Mouse (Mus musculus) heart, embryonic 15.5 days (tissue): ENCODE results near the gene Pbxip1. TPM values are rescaled to one million over a fixed set of nuclear protein-coding genes. Genes with fewer than 3 reads are reported as not detected.

ENCODE experiments used
- ATAC-seq: fragments of 200-750 bp; cut with Nextera tagmentation; replicated peaks from 2 replicates; pipeline ENCODE4 v1.8.0; 2017; ENCODE audit warnings: low read depth, moderate TSS enrichment; ENCODE audit not compliant: insufficient number of reproducible peaks, insufficient read depth, low FRiP score
- H3K27ac ChIP-seq: fragments of 300-500 bp; sonication (generic); 2 replicates; pipeline ENCODE4 v1.5.1; 2015; ENCODE audit warnings: mild to moderate bottlenecking, inconsistent platforms
- H3K27me3 ChIP-seq: fragments of 300-500 bp; sonication (generic); 2 replicates; pipeline ENCODE4 v1.6.1; 2015; ENCODE audit warnings: inconsistent platforms
- H3K36me3 ChIP-seq: fragments of 300-500 bp; sonication (generic); 2 replicates; pipeline ENCODE4 v1.6.1; 2015; ENCODE audit warnings: mild to moderate bottlenecking, inconsistent platforms
- H3K4me1 ChIP-seq: fragments of 300-500 bp; sonication (generic); replicated peaks from 2 replicates; pipeline ENCODE4 v1.6.1; 2015; ENCODE audit warnings: inconsistent platforms
- H3K4me2 ChIP-seq: fragments of 300-500 bp; sonication (generic); 2 replicates; pipeline ENCODE4 v1.6.1; 2015; ENCODE audit warnings: inconsistent platforms, mild to moderate bottlenecking, moderate library complexity
- H3K4me3 ChIP-seq: fragments of 300-500 bp; sonication (generic); 2 replicates; pipeline ENCODE4 v1.5.1; 2015; ENCODE audit warnings: mild to moderate bottlenecking, inconsistent platforms
- H3K9ac ChIP-seq: fragments of 300-500 bp; sonication (generic); 2 replicates; pipeline ENCODE4 v1.6.1; 2015; ENCODE audit warnings: mild to moderate bottlenecking, inconsistent platforms
- H3K9me3 ChIP-seq: fragments of 300-500 bp; sonication (generic); replicated peaks from 2 replicates; pipeline ENCODE4 v1.6.1; 2016; ENCODE audit warnings: inconsistent platforms
- WGBS: fragments of 180-500 bp; shearing (Covaris S2); methylation state at CpG from one replicate; pipeline ENCODE4 v1.1.7; 2015; ENCODE audit warnings: mixed read lengths; 5-methylcytosine and 5-hydroxymethylcytosine counted together
- polyA plus RNA-seq: library from polyadenylated mRNA; unstranded; fragments of >200 nt; fragmentation: Nextera tagmentation; extraction: Ambion mirVana; gene quantifications from 2 replicates; pipeline ENCODE4 v1.2.1, GENCODE M21; 2015

Gene Pbxip1
- polyA plus RNA-seq, 1 experiment from 2014 or later = 64.7 TPM

DNA sequence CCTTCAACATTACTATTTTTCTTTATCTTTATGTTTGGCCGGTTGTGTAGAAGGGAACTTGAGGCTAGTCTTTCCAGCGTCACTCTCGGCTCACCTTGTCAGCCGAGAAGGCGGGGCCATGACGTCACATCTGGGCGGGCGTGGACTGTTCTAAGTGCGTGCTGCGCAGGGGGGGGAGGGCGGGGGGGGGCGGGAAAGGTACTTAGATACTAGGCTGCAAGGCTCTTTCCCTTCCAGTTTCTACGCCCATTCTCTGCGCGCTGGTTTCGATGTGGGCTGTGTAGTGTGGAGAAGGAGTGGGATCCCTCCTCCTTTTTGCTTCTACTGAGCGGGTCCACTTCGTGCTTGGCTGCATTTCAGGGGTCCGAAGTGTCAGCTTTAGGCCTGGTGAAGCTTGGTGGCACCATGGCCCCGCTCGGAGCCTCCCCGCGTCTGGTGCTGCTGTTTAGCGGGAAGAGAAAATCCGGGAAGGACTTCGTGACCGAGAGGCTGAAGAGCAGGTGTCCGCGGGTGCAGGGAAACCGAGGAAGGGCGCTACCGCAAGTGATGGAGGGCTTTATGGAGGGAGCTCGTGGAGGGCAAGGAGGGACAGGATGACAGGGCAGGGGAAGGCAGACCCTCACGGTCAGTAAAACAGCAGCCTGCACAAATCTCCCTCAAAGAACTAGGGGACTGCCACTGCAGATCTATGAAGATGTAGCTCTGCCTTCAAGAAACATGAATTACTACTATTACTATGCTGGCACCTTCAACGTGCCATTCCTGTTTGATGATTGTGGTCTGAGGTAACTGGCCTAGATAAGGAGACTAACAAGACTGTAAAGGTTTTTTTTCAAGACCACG is 22.7 kb downstream of the Pbxip1 start:
- peak; percentile 85 for ATAC-seq
- 1% methylated on average over 34 of the region's 36 CpGs for WGBS

GRCm38 (mm10) chr3:89468268-89468667 is 31.8 kb downstream of the Pbxip1 start:
- Histone ChIP-seq H3K4me2 (no peak overlapping the region), H3K9me3 (no peaks in the 10 kb centered on the region), H3K36me3 (no peaks in the 10 kb centered on the region), H3K27me3 (no peaks in the 10 kb centered on the region), H3K4me1 (no peaks in the 10 kb centered on the region), H3K27ac (no peak overlapping the region), H3K9ac (no peak overlapping the region), H3K4me3 (no peak overlapping the region)
- no peak for ATAC-seq
- 45% methylated on average over 4 of the region's 4 CpGs for WGBS

More for the DNA sequence above, 22.7 kb downstream of the Pbxip1 start:
- Histone ChIP-seq H3K4me3 (peak overlapping the region; percentile 76), H3K4me2 (peak overlapping the region; percentile 89), H3K4me1 (peaks cover 23% of the 10 kb centered on the region), H3K9ac (peak overlapping the region; percentile 79), H3K36me3 (no peaks in the 10 kb centered on the region), H3K27me3 (no peaks in the 10 kb centered on the region), H3K9me3 (no peaks in the 10 kb centered on the region), H3K27ac (peak overlapping the region; percentile 86)

DNA sequence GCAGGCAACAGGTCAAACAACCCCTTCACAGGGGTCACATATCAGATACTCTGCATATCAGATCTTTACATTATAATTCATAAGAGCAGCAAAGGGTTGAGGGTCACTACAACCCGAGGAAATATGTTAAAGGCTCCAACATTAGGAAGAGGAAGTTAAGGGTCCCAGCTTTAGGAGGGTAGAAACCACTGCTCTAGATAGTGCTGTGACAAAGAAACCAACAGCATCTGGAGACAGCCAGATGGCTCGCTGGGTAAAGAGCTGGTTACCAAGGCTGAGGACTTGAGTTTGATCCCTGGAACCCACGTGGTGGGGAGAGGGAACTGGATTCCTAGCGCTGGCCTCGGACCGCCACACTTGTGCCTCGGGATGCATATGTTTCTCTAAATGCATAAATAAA is 35.8 kb downstream of the Pbxip1 start:
- WGBS = 72% methylated on average over 7 of the region's 7 CpGs
- Histone ChIP-seq H3K27me3 (no peaks in the 10 kb centered on the region), H3K4me2 (no peak overlapping the region), H3K36me3 (no peaks in the 10 kb centered on the region), H3K9me3 (no peaks in the 10 kb centered on the region), H3K27ac (no peak overlapping the region), H3K9ac (no peak overlapping the region), H3K4me3 (no peak overlapping the region), H3K4me1 (no peaks in the 10 kb centered on the region)
- ATAC-seq = no peak

DNA sequence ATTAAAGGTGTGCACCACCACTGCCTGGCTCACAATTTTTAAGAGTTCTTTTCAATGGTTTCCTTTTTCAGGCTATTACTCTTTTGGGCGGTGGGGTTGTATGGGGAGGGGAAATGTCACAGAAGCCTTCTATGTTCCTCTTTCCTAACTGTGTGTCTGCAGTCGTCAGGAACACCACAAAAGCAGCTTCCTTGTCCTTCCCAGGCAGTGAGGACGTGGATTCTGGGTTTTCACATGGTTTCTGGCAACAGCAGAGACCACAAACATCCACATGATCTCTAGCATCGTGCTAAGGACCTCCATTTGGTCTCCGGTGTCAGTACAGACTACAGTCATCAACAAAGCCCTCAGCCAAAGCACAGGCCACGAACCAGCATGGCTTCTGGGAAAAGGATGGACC is 37.3 kb downstream of the Pbxip1 start:
- Histone ChIP-seq H3K4me2 (no peak overlapping the region), H3K27me3 (no peaks in the 10 kb centered on the region), H3K9me3 (no peaks in the 10 kb centered on the region), H3K27ac (no peak overlapping the region), H3K36me3 (no peaks in the 10 kb centered on the region), H3K4me3 (no peak overlapping the region), H3K4me1 (no peaks in the 10 kb centered on the region), H3K9ac (no peak overlapping the region)
- 69% methylated on average over 6 of the region's 6 CpGs for WGBS
- no peak for ATAC-seq

DNA sequence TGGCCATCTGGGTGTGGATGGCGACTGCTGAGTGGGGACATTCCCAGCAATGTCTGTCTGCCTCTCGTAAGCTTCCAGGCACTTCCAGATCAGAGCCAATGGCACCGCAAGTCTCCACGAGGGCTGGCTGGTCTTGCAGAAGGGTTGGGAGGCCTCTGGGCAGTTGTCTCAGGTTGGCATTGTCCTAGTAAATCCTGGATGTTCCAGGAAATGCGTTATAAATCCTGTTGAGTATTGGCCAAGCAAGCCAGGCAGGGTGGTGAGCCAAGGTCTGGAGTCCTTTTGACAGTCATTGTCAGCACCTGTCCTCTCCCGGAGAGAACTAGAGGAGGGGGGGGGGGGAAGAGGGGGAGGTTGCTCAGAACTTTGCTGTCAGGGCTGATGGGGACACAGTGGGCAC is 42.5 kb downstream of the Pbxip1 start:
- Histone ChIP-seq H3K4me2 (no peak overlapping the region), H3K9me3 (no peaks in the 10 kb centered on the region)
- 62% methylated on average over 6 of the region's 6 CpGs for WGBS

GRCm38 (mm10) chr3:89481488-89481887 is 45.0 kb downstream of the Pbxip1 start:
- ATAC-seq = no peak

More for the DNA sequence above, 42.5 kb downstream of the Pbxip1 start:
- no peak for ATAC-seq
- Histone ChIP-seq H3K27me3 (no peaks in the 10 kb centered on the region), H3K9ac (no peak overlapping the region), H3K36me3 (no peaks in the 10 kb centered on the region), H3K4me1 (no peaks in the 10 kb centered on the region), H3K27ac (no peak overlapping the region), H3K4me3 (no peak overlapping the region)

DNA sequence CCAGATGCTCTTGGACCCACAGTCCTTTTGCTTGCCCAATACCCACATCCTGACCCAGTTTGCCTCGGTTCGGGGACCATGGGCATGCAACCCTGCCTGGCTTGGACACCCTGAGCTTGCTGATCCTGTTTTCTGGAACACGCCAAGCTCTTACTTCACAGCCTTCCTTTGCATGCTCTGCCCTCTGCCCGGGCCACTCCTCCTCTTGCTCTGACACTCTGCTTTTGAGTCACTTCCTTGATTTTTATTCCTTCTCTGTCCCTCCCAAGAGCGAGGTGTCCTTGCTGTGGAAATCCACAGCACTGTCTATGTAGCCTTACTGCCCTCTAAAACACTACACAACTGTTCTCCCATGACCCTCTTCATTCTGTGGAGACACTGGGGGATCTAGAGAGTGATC is 45.7 kb downstream of the Pbxip1 start:
- H3K27ac ChIP-seq = no peak overlapping the region
- peaks cover 9% of the 10 kb centered on the region; the same call in 1 of the 2 replicates for H3K4me1 ChIP-seq
- H3K9me3 ChIP-seq = no peaks in the 10 kb centered on the region
- WGBS = 86% methylated on average over 5 of the region's 5 CpGs
- no peaks in the 10 kb centered on the region for H3K36me3 ChIP-seq
- no peaks in the 10 kb centered on the region for H3K27me3 ChIP-seq
- no peak overlapping the region for H3K4me3 ChIP-seq
- no peak for ATAC-seq
- H3K9ac ChIP-seq = no peak overlapping the region
- H3K4me2 ChIP-seq = no peak overlapping the region

More at GRCm38 (mm10) chr3:89481488-89481887, 45.0 kb downstream of the Pbxip1 start:
- Histone ChIP-seq H3K27ac (no peak overlapping the region), H3K4me1 (peaks cover 5% of the 10 kb centered on the region; the same call in 1 of the 2 replicates), H3K36me3 (no peaks in the 10 kb centered on the region), H3K4me3 (no peak overlapping the region), H3K9ac (no peak overlapping the region), H3K9me3 (no peaks in the 10 kb centered on the region), H3K4me2 (no peak overlapping the region), H3K27me3 (no peaks in the 10 kb centered on the region)
- WGBS = 44% methylated on average over 2 of the region's 2 CpGs

DNA sequence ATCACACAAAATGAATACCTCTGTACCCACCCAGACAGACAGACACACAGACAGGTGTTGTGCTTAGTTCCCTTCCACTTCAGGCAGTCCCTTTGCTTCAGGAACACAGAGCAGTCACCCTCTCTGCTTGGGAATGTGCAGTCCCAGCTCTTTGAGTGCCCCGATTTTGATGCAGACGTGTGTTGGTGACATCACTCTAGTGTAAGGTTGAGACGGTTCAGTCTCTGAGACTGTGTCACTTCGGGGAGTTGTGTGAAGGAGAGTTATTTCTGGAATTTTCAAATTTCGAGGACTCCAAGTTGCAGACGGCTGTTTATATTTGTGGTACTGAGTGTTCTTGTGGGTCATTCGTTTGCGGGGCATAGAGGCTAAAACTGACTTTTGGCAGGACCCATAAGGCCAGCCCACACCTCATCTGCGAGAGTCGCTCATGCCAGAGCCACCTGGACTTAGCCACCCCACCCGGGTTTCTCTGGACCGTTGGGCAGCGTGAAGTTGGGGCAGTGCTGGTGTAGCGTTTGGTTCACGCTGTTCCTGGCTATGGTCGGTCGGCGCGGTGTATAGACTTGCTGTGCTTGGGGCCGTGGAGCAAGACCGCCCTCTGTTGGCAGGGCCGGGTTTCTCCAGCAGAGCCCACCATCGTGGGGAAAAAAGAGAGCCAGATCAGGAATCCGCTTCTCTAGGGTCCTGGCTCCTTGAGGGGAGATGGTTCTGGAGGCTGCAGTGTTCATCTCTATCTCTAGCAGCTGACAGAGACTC is 48.4 kb downstream of the Pbxip1 start:
- H3K9ac ChIP-seq = peak overlapping the region; percentile 32; the same call in 1 of the 2 replicates
- 17% methylated on average over 24 of the region's 24 CpGs for WGBS
- H3K27ac ChIP-seq = no peak overlapping the region
- ATAC-seq = peak; percentile 85
- peak overlapping the region; percentile 28 for H3K4me3 ChIP-seq
- H3K36me3 ChIP-seq = no peaks in the 10 kb centered on the region
- H3K27me3 ChIP-seq = no peaks in the 10 kb centered on the region
- peak overlapping the region; percentile 59 for H3K4me2 ChIP-seq
- no peaks in the 10 kb centered on the region for H3K9me3 ChIP-seq
- H3K4me1 ChIP-seq = peaks cover 19% of the 10 kb centered on the region

- Histone ChIP-seq H3K27me3 (no peaks in the 10 kb centered on the region), H3K4me1 (peaks cover 19% of the 10 kb centered on the region), H3K4me2 (no peak overlapping the region), H3K36me3 (no peaks in the 10 kb centered on the region), H3K27ac (no peak overlapping the region), H3K9me3 (no peaks in the 10 kb centered on the region), H3K9ac (no peak overlapping the region), H3K4me3 (no peak overlapping the region)
- 79% methylated on average over 8 of the region's 8 CpGs for WGBS
- ATAC-seq = no peak
Observed at GRCm38 (mm10) chr3:89486111-89486510, 49.6 kb downstream of the Pbxip1 start.

- no peak overlapping the region for H3K27ac ChIP-seq
Observed at GRCm38 (mm10) chr3:89486916-89487702, 50.6 kb downstream of the Pbxip1 start.

DNA sequence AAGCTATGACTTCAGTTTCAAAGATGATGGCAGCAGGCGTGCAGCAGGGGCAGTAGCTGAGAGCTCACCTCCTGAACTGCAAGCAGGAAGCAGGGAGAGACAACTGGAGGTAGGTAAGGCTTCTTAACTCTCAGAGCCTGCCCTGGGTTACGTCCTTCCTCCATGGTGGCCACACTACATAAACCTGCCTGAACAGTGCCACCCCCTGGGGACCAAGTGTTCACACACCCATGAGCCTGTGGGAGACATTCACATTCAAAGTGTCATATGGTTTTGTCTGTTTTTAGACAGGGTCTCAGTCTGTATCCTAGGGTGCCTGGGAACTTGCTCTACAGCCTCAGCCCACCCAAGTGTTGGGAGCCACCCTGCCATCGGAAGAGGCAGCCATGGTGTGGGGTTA is 54.3 kb downstream of the Pbxip1 start:
- Histone ChIP-seq H3K9ac (no peak overlapping the region), H3K4me2 (no peak overlapping the region), H3K4me1 (peaks cover 14% of the 10 kb centered on the region), H3K27ac (no peak overlapping the region), H3K36me3 (no peaks in the 10 kb centered on the region), H3K4me3 (no peak overlapping the region), H3K9me3 (no peaks in the 10 kb centered on the region), H3K27me3 (no peaks in the 10 kb centered on the region)
- WGBS = 89% methylated on average over 3 of the region's 3 CpGs
- no peak for ATAC-seq

More at GRCm38 (mm10) chr3:89486916-89487702, 50.6 kb downstream of the Pbxip1 start:
- Histone ChIP-seq H3K4me2 (no peak overlapping the region), H3K9ac (no peak overlapping the region), H3K4me1 (peaks cover 19% of the 10 kb centered on the region), H3K4me3 (no peak overlapping the region), H3K36me3 (no peaks in the 10 kb centered on the region), H3K9me3 (no peaks in the 10 kb centered on the region), H3K27me3 (no peaks in the 10 kb centered on the region)
- ATAC-seq = no peak
- 51% methylated on average over 20 of the region's 20 CpGs for WGBS
